In the genomic region with DNA sequence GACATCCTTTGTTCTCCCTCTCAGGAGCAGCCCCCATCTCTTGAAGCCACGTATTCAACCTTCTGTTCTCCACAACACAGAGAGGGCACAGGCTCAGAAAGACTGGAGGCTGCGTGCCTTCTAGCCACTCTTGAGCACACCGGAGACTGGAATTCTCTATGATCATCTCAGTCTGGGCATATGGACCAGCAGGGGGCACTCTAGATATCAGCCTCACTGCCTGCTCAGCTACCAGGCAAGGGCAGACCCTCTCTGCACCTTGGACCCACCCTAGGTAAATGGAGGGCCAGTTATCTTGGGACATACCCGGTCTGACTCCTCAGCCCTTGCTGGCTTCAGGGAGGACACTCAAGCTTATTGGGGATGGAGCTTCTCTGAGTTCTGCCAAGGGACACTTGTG, we compare ENCODE assay signal across 8 mouse cellular contexts. TPM values are rescaled to one million over a fixed set of nuclear protein-coding genes. Genes with fewer than 3 reads are reported as not detected.
DNase-seq lines count a peak whose midpoint lies in the region; ATAC-seq and TF ChIP-seq lines count a peak whose summit lies in the region.
"Had no signal": no experiment of that assay in that cellular context is flagged by ENCODE, and none has a peak within 500 bp of the region (broad histone marks: within the 10 kb centered on the region; RNA-seq: fewer than 3 reads in every experiment).

No protein-coding gene starts in this region.

- no peak overlapping the region for H3K9ac ChIP-seq in kidney, embryonic 14.5 days (ENCODE audit: low read depth, low read length)
- H3K9ac ChIP-seq in forebrain, postnatal 0 days = no peak overlapping the region
- H3K9ac ChIP-seq: embryonic facial prominence, embryonic 12.5 days had no signal

- no peaks in the 10 kb centered on the region for H3K27me3 ChIP-seq in kidney, embryonic 14.5 days (ENCODE audit: control insufficient read depth, insufficient read depth, low read length)
- no peaks in the 10 kb centered on the region for H3K27me3 ChIP-seq in forebrain, postnatal 0 days (ENCODE audit: insufficient read depth, low read length)
- H3K27me3 ChIP-seq: embryonic facial prominence, embryonic 12.5 days had no signal

- H3K4me3 ChIP-seq in kidney, embryonic 14.5 days (ENCODE audit: low read length) = no peak overlapping the region
- H3K4me3 ChIP-seq in bone marrow macrophage, adult 2 months (ENCODE audit: insufficient read depth, low read length) = no peak overlapping the region
- no peak overlapping the region for H3K4me3 ChIP-seq in forebrain, postnatal 0 days (ENCODE audit: low read depth, low read length)
- H3K4me3 ChIP-seq: embryonic facial prominence, embryonic 12.5 days had no signal

- TF ChIP-seq POLR2A in bone marrow macrophage, adult 2 months (IDR thresholded peaks at IDR 0.05; ENCODE audit: borderline replicate concordance, low read depth, low read length) = no peak

- DNase-seq in kidney, adult 18-20 months = peak; percentile 48
- DNase-seq in NIH3T3 (ENCODE audit: low read depth) = peak; percentile 44
- DNase-seq in forebrain, postnatal 0 days = peak; percentile 20

- no peak overlapping the region for H3K27ac ChIP-seq in kidney, embryonic 14.5 days (ENCODE audit: low read depth, low read length)
- H3K27ac ChIP-seq in bone marrow macrophage, adult 2 months (ENCODE audit: insufficient read depth, low read depth, low read length) = no peak overlapping the region
- no peak overlapping the region for H3K27ac ChIP-seq in forebrain, postnatal 0 days (ENCODE audit: low read depth, low read length)
- H3K27ac ChIP-seq: embryonic facial prominence, embryonic 12.5 days had no signal

- no peaks in the 10 kb centered on the region for H3K9me3 ChIP-seq in kidney, embryonic 14.5 days (ENCODE audit: control insufficient read depth, low read length)
- no peaks in the 10 kb centered on the region for H3K9me3 ChIP-seq in forebrain, postnatal 0 days (ENCODE audit: low read length)
- H3K9me3 ChIP-seq: embryonic facial prominence, embryonic 12.5 days had no signal

- H3K4me2 ChIP-seq in kidney, embryonic 14.5 days (replicated peaks; ENCODE audit: low read depth, low read length) = no peak overlapping the region
- no peak overlapping the region for H3K4me2 ChIP-seq in forebrain, postnatal 0 days (ENCODE audit: low read depth)
- H3K4me2 ChIP-seq: embryonic facial prominence, embryonic 12.5 days had no signal

- peak; percentile 44 for TF ChIP-seq CTCF in bone marrow macrophage, adult 2 months (IDR thresholded peaks at IDR 0.05; ENCODE audit: low read depth, low read length)
- peak; percentile 54 for TF ChIP-seq CTCF in forebrain, postnatal 0 days (IDR thresholded peaks at IDR 0.05; ENCODE audit: low read depth)

- H3K36me3 ChIP-seq in kidney, embryonic 14.5 days (ENCODE audit: control insufficient read depth, insufficient read depth, low read length) = no peaks in the 10 kb centered on the region
- no peaks in the 10 kb centered on the region for H3K36me3 ChIP-seq in forebrain, postnatal 0 days (ENCODE audit: insufficient read depth)

- WGBS in kidney, embryonic 14.5 days = 76% methylated on average over 4 of the region's 4 CpGs
- 72% methylated on average over 4 of the region's 4 CpGs for WGBS in forebrain, postnatal 0 days

- no peak; the same call in 1 of the 2 replicates for ATAC-seq in kidney, embryonic 14.5 days (ENCODE audit: low FRiP score, low TSS enrichment)
- ATAC-seq in forebrain, postnatal 0 days = no peak
- ATAC-seq in megakaryocyte progenitor cell, adult 5-6 weeks (replicated peaks; ENCODE audit: poor library complexity) = peak; percentile 46; the same call in 1 of the 2 replicates
- ATAC-seq in megakaryocyte, adult 5-6 weeks (ENCODE audit: poor library complexity, severe bottlenecking) = no peak

- peaks cover 6% of the 10 kb centered on the region; the same call in 1 of the 2 replicates for H3K4me1 ChIP-seq in kidney, embryonic 14.5 days (ENCODE audit: control insufficient read depth, insufficient read depth, low read length)
- no peaks in the 10 kb centered on the region for H3K4me1 ChIP-seq in bone marrow macrophage, adult 2 months (ENCODE audit: control insufficient read depth, insufficient read depth, low read length)
- no peaks in the 10 kb centered on the region for H3K4me1 ChIP-seq in forebrain, postnatal 0 days (ENCODE audit: insufficient read depth)
- H3K4me1 ChIP-seq: embryonic facial prominence, embryonic 12.5 days had no signal

RNA-seq across cellular contexts. Expression of gene Sec22a, which starts 58.4 kb away (rescaled TPM):
- 52.8 and 54.6 TPM in 2 replicates for polyA plus RNA-seq in kidney, embryonic 14.5 days (2014; fragmentation: Nextera tagmentation; extraction: Ambion mirVana)
- polyA plus RNA-seq in bone marrow macrophage, adult 2 months (2012; ENCODE audit: insufficient read depth, insufficient read length, missing spikeins) = 14.6 and 17.4 TPM in 2 replicates
- total RNA-seq in forebrain, postnatal 0 days (2014; rRNA removed) = 20.9 and 30.0 TPM in 2 replicates
- polyA plus RNA-seq in forebrain, postnatal 0 days (2015; fragmentation: Nextera tagmentation; extraction: Ambion mirVana) = 43.7 and 45.6 TPM in 2 replicates
- 12.4 and 19.4 TPM in 2 replicates for total RNA-seq in megakaryocyte progenitor cell, adult 5-6 weeks (2015)
- 6.2 and 13.3 TPM in 2 replicates for total RNA-seq in megakaryocyte progenitor cell, adult 5-6 weeks (2017)
- 5.2 and 10.6 TPM in 2 replicates for total RNA-seq in megakaryocyte, adult 5-6 weeks (2015)
- total RNA-seq in megakaryocyte, adult 5-6 weeks (2017) = 6.1 and 7.8 TPM in 2 replicates
